ENCODE assay signal across 8 mouse cellular contexts in genomic region chr14:58153470-58154416, GRCm38 (mm10).
A peak's percentile ranks its signal among the peaks of the same experiment; 100 is the strongest.
DNase-seq lines count a peak whose midpoint lies in the region; ATAC-seq and TF ChIP-seq lines count a peak whose summit lies in the region.
"Had no signal": no experiment of that assay in that cellular context is flagged by ENCODE, and none has a peak within 500 bp of the region (broad histone marks: within the 10 kb centered on the region; RNA-seq: fewer than 3 reads in every experiment).

No protein-coding gene starts in this region.

- no peaks in the 10 kb centered on the region for H3K27me3 ChIP-seq in intestine, embryonic 14.5 days (replicated peaks; ENCODE audit: control insufficient read depth, insufficient read depth, low read length)
- H3K27me3 ChIP-seq in lung, embryonic 16.5 days (ENCODE audit: control insufficient read depth, insufficient read depth, low read depth, low read length): no peaks in the 10 kb centered on the region
- H3K27me3 ChIP-seq in cerebellum, adult 2 months (ENCODE audit: control insufficient read depth, insufficient read depth, low read length): no peaks in the 10 kb centered on the region

- peak overlapping the region; percentile 26; the same call in 1 of the 2 replicates for H3K4me2 ChIP-seq in intestine, embryonic 14.5 days (ENCODE audit: low read length)
- H3K4me2 ChIP-seq in lung, embryonic 16.5 days (ENCODE audit: low read depth, low read length): peak overlapping the region; percentile 34

- H3K4me1 ChIP-seq in intestine, embryonic 14.5 days (replicated peaks; ENCODE audit: control insufficient read depth, insufficient read depth, low read length): no peaks in the 10 kb centered on the region; the same call in 1 of the 2 replicates
- peaks cover 3% of the 10 kb centered on the region; the same call in 1 of the 2 replicates for H3K4me1 ChIP-seq in lung, embryonic 16.5 days (replicated peaks; ENCODE audit: control insufficient read depth, insufficient read depth, low read length)
- peaks cover 4% of the 10 kb centered on the region; the same call in 1 of the 2 replicates for H3K4me1 ChIP-seq in cerebellum, adult 2 months (ENCODE audit: control insufficient read depth, insufficient read depth, low read length)

- DNase-seq in NIH3T3 (ENCODE audit: low read depth): peak; percentile 50
- peak; percentile 87 for DNase-seq in adrenal gland, adult 2 months
- DNase-seq in intestine, embryonic 14.5 days (ENCODE audit: low spot score): peak; percentile 54
- DNase-seq in cerebellum, adult 2 months: no peak
- no peak for DNase-seq in spleen, postnatal 14 days (ENCODE audit: low spot score in 2 of 2)
- no peak for DNase-seq in cerebellum, postnatal 14 days

- 0 out of 2 replicates have a peak, but pooled peaks have one; percentile 71 for ATAC-seq in intestine, embryonic 14.5 days (replicated peaks; ENCODE audit: low FRiP score, low TSS enrichment, low read depth)
- peak; percentile 73; the same call in 1 of the 2 replicates for ATAC-seq in lung, embryonic 16.5 days (ENCODE audit: low read depth)

- no peak for TF ChIP-seq POLR2A in cerebellum, adult 2 months (IDR thresholded peaks at IDR 0.05; ENCODE audit: borderline replicate concordance, insufficient read depth, low read length)

- H3K4me3 ChIP-seq in intestine, embryonic 14.5 days (ENCODE audit: low read depth, low read length): no peak overlapping the region
- no peak overlapping the region for H3K4me3 ChIP-seq in lung, embryonic 16.5 days (ENCODE audit: low read length)
- H3K4me3 ChIP-seq in cerebellum, adult 2 months (replicated peaks; ENCODE audit: insufficient read depth, low read depth, low read length): no peak overlapping the region

- TF ChIP-seq CTCF in cerebellum, adult 2 months (IDR thresholded peaks at IDR 0.05; ENCODE audit: borderline replicate concordance, insufficient read depth, low read depth, low read length): no peak

- no peaks in the 10 kb centered on the region for H3K36me3 ChIP-seq in intestine, embryonic 14.5 days (ENCODE audit: control insufficient read depth, insufficient read depth, low read length)
- H3K36me3 ChIP-seq in lung, embryonic 16.5 days (ENCODE audit: control insufficient read depth, insufficient read depth, low read length): no peaks in the 10 kb centered on the region

- no peak overlapping the region for H3K27ac ChIP-seq in intestine, embryonic 14.5 days (ENCODE audit: low read depth)
- H3K27ac ChIP-seq in lung, embryonic 16.5 days (ENCODE audit: low read length): no peak overlapping the region
- H3K27ac ChIP-seq in cerebellum, adult 2 months (ENCODE audit: insufficient read depth, low read length): no peak overlapping the region
- H3K27ac ChIP-seq: macrophage had no signal

- 34% methylated on average over 15 of the region's 15 CpGs for WGBS in intestine, embryonic 14.5 days
- WGBS in lung, embryonic 16.5 days: 33% methylated on average over 15 of the region's 15 CpGs
- WGBS in cerebellum, adult 2 months: 51% methylated on average over 15 of the region's 15 CpGs

- H3K9ac ChIP-seq in intestine, embryonic 14.5 days (ENCODE audit: low read length): no peak overlapping the region
- H3K9ac ChIP-seq in lung, embryonic 16.5 days (ENCODE audit: low read length): no peak overlapping the region

- H3K9me3 ChIP-seq in intestine, embryonic 14.5 days (ENCODE audit: control insufficient read depth, low read length): no peaks in the 10 kb centered on the region
- no peaks in the 10 kb centered on the region for H3K9me3 ChIP-seq in lung, embryonic 16.5 days (ENCODE audit: control insufficient read depth, low read length)

Comparison
In these comparisons a context has a peak if more than half of its experiments do, and no peak if none do; other contexts are left out.
1. DNase-seq: peak in NIH3T3 (single experiment), adrenal gland, adult 2 months (single experiment) and intestine, embryonic 14.5 days (single experiment); none in cerebellum, adult 2 months (0 of 2), spleen, postnatal 14 days (0 of 2) and cerebellum, postnatal 14 days (0 of 2).